Mouse (Mus musculus): ENCODE measurements around the gene Galk1. TPM values are rescaled to one million over a fixed set of nuclear protein-coding genes. Genes with fewer than 3 reads are reported as not detected.

Galk1 gene
- total RNA-seq, 2 experiments from 2014 or later: 18.6 to 19.3 TPM

DNA sequence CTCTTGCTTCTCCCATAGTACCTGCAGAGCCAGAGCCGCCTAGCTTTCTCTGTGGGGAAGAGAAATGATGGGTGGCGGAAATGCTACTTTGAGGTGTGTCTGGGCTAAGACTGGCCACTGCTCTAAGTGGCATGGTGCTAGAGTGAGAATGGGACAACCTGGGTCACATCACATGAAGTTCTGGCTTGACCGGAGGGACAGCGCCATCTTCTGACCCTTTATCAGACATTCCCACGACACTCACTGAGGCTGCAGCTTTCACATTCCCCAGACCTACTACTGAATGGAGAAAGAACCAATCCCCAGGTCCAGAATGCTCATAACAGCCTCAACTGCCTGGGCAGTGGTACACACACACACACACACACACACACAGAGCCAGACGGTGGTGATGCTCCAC is 5.6 kb upstream of the Galk1 start:
- DNase-seq: peak; percentile 35 to 55
- intact Hi-C loops (cut with DNase I): no loop called here

DNA sequence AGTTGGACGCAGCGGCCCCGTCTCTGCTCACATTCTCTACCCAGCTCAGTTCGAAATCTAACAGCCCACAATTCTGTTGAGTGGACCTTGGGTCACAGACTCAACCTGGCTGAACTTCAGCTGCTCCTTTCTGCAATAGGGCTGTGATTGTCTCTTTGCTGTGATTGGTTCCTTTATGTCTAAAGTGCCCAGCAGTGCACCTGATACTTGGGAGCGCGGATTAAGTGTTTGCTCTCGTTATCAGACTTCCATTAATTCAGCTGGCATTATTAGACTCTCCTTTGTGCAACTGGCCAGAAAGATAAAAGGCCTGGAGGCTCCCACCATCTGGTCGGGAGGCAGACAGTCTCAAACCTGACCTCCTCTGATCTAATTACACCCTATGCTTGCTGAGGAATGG is 2.3 kb upstream of the Galk1 start:
- intact Hi-C loops (cut with DNase I): no loop called here
- no peak for DNase-seq

DNA sequence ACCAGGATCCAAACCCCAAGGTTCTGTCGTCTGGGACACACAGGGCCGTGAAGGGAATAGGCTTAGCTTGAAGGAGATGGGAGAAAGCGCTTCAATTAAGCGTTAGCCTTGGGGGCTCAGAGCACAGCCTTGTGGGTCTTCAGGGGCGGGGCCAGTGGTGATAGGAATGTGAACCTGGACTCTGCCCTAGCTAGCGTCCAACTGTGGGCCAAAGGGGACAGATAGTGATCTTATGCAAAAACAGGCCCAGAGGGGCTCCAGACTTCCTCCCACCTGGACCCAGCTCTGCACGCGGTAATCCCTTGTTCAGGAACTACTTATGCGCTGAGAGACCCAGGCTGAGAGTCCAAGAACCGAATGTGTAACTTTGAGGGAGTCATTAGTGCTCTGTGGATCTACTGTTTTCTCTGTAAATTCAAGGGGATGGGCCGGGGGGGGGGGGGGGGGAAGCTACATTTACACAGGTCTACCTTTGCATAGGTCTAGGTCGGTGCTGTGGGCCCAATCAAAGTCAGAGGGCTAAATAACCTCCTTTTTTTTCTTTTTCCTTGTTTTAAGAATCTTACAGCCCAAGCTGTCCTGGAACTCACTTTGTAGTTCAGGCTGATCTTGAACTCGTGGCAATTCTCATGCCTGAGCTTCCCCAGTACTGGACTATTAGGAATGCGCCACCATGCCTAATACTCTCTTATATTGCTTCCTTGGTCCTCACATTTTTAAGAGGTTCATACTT is 824 bp downstream of the Galk1 start:
- no peak for DNase-seq
- intact Hi-C loops (cut with DNase I): no loop called here

DNA sequence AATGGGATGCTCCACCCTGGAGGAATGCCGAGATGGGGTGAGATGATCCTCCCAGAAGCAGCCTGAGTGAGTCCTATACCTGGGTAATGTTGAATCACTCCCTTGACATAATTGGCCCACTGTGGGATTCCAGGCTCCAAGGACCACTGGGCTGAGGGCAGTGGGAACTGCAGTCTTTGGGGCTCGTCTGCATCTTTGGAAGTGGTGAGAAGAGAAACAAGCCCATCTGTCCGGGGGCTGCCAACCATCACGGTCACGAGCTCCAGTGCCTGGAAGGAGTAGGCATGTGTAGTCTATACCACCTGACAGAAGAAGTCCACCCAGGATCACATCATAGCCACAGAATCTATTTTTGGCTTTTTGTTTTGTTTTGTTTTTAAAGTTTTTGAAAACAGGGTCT is 1.6 kb downstream of the Galk1 start:
- intact Hi-C loops (cut with DNase I): no loop called here
- DNase-seq: no peak

DNA sequence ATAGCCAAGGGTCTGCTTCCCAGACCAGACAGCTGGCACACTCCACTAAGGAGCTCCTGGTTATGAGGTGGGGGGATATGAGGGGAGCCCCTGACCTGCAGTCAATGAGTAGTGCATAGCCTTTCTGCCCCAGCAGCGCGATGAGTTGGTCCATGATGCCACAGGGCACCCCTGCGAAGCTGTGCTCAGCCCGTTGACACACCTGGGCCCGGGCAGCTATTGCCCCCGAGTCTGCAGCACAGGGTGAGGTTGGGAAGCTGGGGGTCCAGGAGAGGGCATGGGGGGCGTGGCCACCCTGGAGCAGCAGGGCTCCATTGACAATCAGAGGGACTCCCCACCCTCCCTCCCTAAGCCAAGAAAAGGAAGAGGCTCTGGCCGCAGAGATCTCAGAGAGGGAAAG is 2.4 kb downstream of the Galk1 start:
- intact Hi-C loops (cut with DNase I): no loop called here
- no peak for DNase-seq

DNA sequence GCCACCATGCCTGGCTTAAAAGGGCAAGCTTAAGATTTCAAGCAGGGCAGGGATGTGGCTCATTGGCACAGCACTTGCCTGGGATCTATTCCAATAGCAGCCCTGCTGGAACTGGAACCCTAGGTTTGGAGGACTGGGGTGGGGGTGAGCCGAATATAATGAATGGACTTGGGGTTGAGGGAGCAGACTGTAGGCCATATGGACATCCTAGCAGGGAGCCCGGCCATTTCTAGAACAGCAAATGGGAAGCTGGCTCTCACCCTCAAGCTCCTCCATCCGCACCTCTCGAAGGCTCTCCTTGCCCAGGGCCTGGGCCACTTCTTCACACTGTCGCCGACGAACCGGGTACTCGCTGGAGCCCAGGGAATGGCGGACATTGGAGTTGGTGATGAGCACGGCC is 2.9 kb downstream of the Galk1 start:
- intact Hi-C loops (cut with DNase I): no loop called here
- no peak for DNase-seq

DNA sequence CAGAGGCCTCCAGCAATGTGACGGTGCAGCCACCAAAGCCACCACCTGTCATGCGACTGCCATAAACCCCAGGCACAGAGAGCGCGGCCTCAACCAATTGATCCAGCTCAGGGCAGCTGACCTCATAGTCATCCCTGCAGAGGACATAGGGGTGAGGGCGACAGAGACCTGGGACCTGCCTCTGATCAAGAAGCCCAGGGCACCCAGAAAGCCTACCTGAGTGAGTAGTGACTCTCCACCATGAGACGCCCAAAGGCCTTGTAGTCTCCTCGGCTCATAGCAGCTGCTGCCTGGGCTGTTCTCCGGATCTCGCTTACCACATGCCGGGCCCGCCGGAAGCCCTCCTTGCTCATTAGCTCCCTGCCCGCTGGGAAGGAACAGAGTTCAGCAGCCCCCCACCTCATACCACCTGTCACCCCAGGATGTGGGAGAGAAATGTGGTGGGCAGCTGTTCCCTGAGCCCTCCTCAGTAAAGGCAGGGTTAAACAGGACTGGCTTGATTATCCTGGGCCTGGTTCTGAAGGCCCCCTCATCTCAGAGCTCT is 3.6 kb downstream of the Galk1 start:
- no peak for DNase-seq
- intact Hi-C loops (cut with DNase I): no loop called here

DNA sequence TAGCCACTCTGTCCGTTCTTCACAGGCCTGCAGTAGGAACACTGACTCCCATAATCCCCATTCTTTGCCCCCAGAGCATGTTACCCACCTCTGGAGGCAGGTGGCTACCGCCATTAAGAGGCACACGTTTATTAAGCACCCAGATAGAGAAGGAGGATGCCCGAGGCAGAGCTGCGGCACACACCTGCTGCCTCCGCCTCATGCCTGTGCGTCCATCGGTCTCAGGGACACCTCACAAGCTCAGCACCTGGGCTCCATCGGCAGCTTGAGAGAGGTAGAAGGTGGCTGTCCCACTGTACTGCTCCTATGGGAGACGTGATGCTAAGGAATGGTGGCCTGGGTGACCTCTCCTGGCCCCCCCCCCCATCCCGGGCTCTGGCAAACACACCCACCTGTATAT is 4.1 kb downstream of the Galk1 start:
- no peak for DNase-seq
- intact Hi-C loops (cut with DNase I): no loop called here

DNA sequence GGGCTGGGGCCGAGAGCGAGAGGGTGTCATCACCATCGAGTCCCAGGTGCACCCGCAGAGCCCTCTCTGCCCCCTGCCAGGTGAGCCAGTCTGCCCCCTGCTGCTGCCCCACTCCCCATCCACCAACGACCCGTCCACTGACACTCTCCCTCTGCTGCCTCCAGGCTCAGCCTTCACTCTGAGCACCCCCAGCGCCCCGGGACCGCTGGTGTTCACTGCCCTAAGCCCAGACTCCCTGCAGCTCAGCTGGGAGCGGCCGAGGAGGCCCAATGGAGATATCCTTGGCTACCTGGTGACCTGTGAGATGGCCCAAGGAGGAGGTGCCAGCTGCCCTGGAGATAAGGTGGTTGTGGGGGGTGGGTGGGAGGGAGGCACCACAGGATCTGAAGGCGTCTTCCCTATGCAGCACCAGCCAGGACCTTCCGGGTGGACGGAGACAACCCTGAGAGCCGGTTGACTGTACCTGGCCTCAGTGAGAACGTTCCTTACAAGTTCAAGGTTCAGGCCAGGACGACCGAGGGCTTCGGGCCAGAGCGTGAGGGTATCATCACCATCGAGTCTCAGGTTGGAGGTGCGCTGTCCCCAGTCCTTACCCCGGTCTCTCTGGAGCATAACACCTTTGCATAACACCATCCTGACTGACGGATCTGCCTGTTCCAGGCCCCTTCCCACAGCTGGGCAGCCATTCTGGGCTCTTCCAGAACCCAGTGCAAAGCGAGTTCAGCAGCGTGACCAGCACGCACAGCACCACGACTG is 5.2 kb downstream of the Galk1 start:
- intact Hi-C loops (cut with DNase I): no loop called here
- no peak for DNase-seq

DNA sequence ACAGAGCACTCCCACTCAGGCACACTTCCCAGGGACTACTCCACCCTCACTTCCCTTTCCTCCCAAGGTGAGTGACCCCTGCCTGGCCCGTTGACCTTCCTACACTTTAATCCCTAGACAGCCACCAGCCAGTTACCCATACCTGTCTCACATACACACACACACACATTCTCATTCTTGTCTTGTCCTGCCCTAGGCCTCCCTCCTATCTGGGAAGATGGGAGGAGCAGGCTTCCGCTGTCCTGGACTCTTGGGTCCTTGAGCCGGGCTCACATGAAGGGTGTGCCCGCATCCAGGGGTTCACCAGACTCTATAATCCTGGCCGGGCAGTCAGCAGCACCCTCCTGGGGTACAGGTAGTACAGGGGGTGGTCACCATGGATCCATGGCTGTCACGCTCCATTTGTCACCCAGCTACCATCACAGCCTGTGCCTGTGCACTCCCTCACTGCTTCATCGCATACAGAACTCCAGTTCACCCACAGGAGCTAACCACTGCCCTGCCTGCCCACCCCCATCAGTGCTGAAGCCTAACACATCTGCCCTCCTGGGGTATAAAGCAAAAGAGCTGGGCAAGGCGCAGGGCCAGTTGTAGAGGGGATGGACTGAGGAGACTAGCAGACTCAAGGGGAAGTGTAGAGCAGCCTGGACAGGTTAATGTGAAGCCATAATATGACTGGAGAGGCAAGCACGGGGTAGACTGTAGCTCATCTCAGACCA is 6.7 kb downstream of the Galk1 start:
- no peak for DNase-seq
- intact Hi-C loops (cut with DNase I): no loop called here

DNA sequence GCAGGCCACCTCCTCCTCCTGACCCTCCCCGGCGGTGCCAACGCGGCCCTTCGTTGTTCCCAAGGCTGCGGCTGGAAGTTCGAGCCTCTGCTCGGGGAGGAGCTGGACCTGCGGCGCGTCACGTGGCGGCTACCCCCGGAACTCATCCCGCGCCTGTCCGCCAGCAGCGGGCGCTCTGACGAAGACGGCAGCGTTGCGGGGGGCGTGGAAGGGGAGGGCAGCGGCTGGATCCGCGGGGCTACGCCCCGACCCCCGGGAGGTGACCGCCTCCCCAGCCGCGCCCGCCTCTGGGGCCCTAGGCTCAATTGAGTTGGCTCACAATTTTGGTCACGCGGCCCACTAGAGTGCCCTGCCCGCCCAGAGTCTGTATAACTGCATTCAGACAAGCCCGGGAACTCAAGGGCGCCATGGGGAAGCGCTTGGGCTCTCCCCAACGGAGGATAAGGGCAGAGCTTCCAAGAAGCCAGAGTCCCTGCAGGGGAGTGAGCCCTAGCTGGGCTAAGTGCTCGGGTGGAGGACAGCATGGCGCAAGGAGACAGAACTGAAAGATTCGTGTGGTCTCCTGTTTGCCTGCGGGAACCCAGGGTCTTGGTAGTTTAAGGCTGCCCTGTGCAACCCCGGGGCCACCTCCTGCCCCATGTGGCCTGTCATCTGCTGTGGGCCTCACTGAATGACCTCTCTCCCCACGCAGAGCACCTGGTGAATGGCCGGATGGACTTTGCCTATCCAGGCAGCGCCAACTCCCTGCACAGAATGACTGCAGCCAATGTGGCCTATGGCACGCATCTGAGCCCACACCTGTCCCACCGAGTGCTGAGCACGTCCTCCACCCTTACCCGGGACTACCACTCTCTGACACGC is 7.4 kb downstream of the Galk1 start:
- peak; percentile 89 to 90 for DNase-seq
- intact Hi-C loops (cut with DNase I): no loop called here

DNA sequence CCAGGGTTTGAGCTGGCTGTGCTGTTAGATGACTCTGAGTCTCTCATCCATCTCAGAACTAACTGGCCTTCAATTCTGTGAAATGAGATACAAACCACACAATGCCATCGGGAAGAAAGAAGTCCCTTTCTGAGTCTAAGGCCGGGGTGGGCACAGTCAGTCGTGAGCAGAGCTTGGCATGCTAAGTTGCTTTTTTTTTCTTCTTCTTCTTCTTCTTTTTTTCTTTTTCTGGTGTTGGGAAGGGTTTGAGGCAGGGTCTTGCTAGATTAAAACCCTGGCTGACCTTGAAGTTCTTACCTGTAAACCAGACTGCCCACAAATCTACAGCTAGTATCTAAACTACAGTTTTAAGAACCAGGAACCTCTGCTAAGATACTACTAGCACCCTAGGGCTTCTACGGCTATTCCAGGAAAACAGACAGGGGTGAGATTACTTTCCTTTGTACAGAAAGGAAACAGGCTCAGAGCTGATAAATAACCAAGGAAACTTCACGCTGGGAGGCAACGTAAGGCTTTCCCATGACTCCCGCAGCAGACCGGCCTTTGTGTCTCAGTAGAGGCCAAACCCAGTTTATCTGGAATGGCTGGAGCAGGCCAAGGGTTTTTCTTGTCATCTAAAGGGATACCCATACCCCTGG is 8.2 kb downstream of the Galk1 start:
- DNase-seq: no peak
- intact Hi-C loops (cut with DNase I): no loop called here

DNA sequence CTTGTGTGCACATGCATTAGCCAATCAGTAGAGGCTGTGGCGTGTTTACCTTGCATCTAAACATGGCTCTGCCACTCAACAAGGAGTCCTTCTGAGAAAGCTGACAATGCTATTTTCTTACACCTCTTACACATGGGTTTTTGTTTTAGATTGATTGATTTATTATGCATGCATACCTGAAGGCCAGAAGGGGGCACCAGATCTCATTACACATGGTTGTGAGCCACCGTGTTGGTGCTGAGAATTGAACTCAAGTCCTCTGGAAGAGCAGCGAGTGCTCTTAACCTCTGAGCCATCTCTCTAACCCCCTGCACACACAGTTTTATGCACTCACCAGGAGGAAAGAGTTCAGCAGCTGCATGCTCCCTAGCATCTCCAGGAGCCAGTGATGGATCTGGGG is 9.6 kb downstream of the Galk1 start:
- intact Hi-C loops (cut with DNase I): no loop called here
- no peak for DNase-seq

DNA sequence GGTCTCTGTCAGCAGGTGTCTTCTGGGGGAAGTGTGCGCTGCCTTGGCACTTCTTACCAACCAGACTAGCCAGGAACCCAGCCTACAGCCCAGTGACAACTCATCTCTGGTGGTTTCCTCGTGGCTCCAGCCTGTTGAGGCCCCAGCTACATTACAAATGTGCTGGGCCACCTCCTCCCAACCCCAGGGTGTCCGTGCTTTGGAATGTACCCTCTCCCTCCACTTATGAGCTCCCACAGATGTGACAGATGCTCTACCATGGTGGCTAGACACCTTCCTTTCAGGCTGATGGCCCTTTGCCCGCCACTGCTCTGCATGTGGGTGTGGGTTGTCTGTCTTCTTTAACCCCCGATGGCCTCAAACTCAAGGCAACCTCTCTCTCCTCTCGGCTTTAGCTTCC is 10.8 kb downstream of the Galk1 start:
- intact Hi-C loops (cut with DNase I): no loop called here
- DNase-seq: no peak

DNA sequence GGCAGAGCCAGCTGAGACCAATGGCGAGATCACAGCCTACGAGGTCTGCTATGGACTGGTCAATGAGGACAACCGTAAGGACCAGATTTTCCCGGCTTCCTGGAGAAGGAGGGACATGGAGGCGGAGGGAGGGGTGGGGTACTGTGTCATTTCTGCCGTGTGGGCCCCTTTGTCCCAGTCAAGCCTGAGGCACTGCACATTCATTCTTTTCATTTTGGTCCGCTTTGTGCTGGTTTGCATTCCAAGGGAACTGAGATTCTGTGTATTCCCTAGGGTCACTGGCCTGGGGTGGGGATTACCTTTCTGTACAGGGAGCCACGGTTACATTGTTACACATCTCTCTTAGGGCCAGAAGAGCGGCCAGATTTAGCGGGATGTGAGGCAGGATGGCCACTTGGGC is 11.9 kb downstream of the Galk1 start:
- intact Hi-C loops (cut with DNase I): no loop called here
- no peak for DNase-seq

DNA sequence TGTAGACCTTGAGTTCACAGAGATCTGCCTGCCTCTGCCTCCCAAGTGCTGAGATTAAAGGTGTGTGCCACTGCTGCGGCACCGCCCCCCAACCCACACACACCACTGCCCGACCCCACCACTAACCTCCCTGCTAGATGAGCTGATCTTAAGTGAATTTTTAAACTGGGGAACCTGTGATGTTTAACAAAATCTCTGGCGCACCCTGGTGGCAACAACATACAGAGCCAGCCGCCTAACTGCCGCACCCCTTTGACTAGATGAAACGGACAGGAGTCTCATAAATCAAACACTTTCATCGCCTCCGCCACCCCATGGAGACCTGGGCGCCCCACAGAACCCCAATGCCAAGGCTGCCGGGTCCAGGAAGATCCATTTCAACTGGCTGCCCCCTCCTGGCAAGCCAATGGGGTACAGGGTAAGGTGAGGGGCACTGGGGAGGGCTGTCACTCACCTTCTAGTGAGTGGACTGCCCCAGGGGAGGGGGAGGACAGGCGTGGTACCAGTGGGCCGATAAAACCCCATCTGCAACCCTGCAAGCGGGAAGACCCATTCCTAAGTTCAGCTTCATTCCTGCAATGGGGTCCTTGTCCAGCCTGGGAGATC is 12.9 kb downstream of the Galk1 start:
- DNase-seq: peak; percentile 76 to 85
- intact Hi-C loops (cut with DNase I): loop anchor here (1.0 kb wide), 1 partner anchor 59 kb away; no protein-coding TSS in a partner anchor

DNA sequence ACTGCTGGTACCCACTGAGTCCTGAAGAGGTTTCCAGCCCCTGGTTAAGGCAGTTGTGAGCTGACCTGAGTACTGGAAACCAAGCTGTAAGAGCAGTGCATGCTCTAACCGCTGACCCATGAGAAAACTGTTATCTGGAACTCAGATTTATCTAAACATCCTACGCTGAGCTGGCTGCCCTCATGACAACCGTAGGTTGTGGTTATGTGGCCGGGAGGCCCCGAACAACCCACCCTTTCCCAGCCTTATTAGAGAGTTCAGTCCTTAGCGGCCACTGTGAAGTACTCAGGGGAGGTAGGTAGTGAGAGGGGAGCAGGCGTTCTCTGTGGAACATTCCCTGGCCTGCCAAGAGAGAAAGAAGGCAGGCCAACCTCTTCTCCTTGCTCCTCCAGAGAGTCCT is 13.5 kb downstream of the Galk1 start:
- DNase-seq: no peak
- intact Hi-C loops (cut with DNase I): loop anchor here (1.0 kb wide), 1 partner anchor 59 kb away; no protein-coding TSS in a partner anchor

DNA sequence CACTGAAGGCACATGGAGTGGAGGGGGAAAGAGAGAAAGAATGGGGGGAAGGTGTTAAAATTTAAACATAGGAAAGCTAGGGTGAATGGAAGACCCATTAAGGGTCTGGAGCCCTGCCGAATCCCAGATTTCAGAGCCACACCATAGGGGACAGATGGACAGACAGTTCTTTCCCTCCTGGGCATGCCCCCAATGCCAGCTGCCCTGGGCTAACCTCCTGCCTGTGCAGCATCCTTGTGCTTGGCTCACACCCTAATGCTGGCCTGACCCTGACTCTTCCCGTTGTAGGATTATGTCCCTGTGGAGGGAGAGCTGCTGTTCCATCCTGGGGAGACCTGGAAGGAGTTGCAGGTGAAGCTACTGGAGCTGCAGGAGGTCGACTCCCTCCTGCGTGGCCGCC is 14.9 kb downstream of the Galk1 start:
- DNase-seq: no peak
- intact Hi-C loops (cut with DNase I): no loop called here

DNA sequence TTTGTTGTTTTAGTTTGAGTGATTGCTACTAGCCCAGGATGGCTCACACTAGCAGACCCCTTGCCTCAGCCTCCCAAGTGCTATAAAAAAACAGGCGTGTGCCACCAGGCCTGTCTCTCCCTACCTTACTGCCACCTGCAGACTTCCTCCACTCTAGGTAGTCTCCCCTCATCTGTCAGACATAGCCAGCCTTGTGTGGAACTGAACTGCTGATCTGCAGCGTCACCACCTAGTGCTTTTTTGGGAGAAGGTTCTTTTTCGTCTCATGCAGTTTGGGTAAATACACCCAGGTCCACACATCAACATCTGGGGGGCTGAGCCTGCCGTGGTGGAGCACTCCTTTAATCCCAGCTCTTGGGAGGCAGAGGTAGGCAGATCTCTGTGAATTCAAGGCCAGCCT is 15.5 kb downstream of the Galk1 start:
- DNase-seq: no peak
- intact Hi-C loops (cut with DNase I): no loop called here
